Mouse (Mus musculus) R1 (cell line): ENCODE results near the gene Celf6.
A peak's percentile ranks its signal among the peaks of the same experiment; 100 is the strongest.

Source experiments
- DNase-seq: peaks from one replicate; pipeline ENCODE4 v3.0.0-alpha.2; 2018; ENCODE audit warnings: low read depth, low spot score

Gene Celf6

GRCm38 (mm10) chr9:59577844-59578504, at the start of gene Celf6:
Gene Celf6 (plus strand): TSS chr9:59577917.
- peak; percentile 99 for DNase-seq

GRCm38 (mm10) chr9:59528274-59528673, 49.4 kb upstream of the Celf6 start:
- no peak for DNase-seq

GRCm38 (mm10) chr9:59531645-59532044, 46.1 kb upstream of the Celf6 start:
- DNase-seq, result peak; percentile 80

GRCm38 (mm10) chr9:59533422-59533821, 44.3 kb upstream of the Celf6 start:
- no peak for DNase-seq

GRCm38 (mm10) chr9:59533889-59534288, 43.8 kb upstream of the Celf6 start:
- no peak for DNase-seq

- no peak for DNase-seq
These were observed 40.1 kb upstream of the Celf6 start for GRCm38 (mm10) chr9:59537651-59538050.

- peak; percentile 94 for DNase-seq
These were observed 38.1 kb upstream of the Celf6 start, which contains the start of the genes Hexa and Tmem202 for GRCm38 (mm10) chr9:59539441-59540137. Gene Hexa (plus strand): TSS chr9:59539540. Gene Tmem202 (minus strand): TSS chr9:59539847.

GRCm38 (mm10) chr9:59541617-59542016, 36.1 kb upstream of the Celf6 start:
- no peak for DNase-seq

- no peak for DNase-seq
These were observed 34.9 kb upstream of the Celf6 start for GRCm38 (mm10) chr9:59542766-59543324.

- no peak for DNase-seq
These were observed 33.0 kb upstream of the Celf6 start for GRCm38 (mm10) chr9:59544739-59545138.

GRCm38 (mm10) chr9:59547869-59548268, 29.8 kb upstream of the Celf6 start:
- DNase-seq, result no peak

GRCm38 (mm10) chr9:59548961-59549487, 28.7 kb upstream of the Celf6 start:
- peak; percentile 84 for DNase-seq

- DNase-seq, result no peak
These were observed 27.6 kb upstream of the Celf6 start for GRCm38 (mm10) chr9:59550077-59550476.

- DNase-seq, result no peak
These were observed 26.7 kb upstream of the Celf6 start for GRCm38 (mm10) chr9:59551017-59551416.

- no peak for DNase-seq
These were observed 26.1 kb upstream of the Celf6 start for GRCm38 (mm10) chr9:59551620-59552031.

GRCm38 (mm10) chr9:59552610-59553009, 25.1 kb upstream of the Celf6 start:
- DNase-seq, result no peak

GRCm38 (mm10) chr9:59553719-59554118, 24.0 kb upstream of the Celf6 start:
- DNase-seq, result no peak

- DNase-seq, result peak; percentile 93
These were observed 12.1 kb upstream of the Celf6 start for GRCm38 (mm10) chr9:59565600-59565999.

- DNase-seq, result peak; percentile 86
These were observed 10.6 kb upstream of the Celf6 start for GRCm38 (mm10) chr9:59567111-59567510.

GRCm38 (mm10) chr9:59571852-59572251, 5.9 kb upstream of the Celf6 start:
- no peak for DNase-seq

GRCm38 (mm10) chr9:59577401-59577800, 316 bp upstream of the Celf6 start:
- no peak for DNase-seq

GRCm38 (mm10) chr9:59578505-59578867, 769 bp downstream of the Celf6 start:
- no peak for DNase-seq
